ENCODE assay signal across 17 mouse cellular contexts in genomic region chr5:54019546-54019945, GRCm38 (mm10). TPM values are rescaled to one million over a fixed set of nuclear protein-coding genes. Genes with fewer than 3 reads are reported as not detected.
DNase-seq lines count a peak whose midpoint lies in the region; ATAC-seq and TF ChIP-seq lines count a peak whose summit lies in the region.
"Had no signal": no experiment of that assay in that cellular context is flagged by ENCODE, and none has a peak within 500 bp of the region (broad histone marks: within the 10 kb centered on the region; RNA-seq: fewer than 3 reads in every experiment).

No protein-coding gene starts in this region.

- no peaks in the 10 kb centered on the region for H3K79me2 ChIP-seq in CH12.LX (replicated peaks; ENCODE audit: control insufficient read depth, extremely low read depth, insufficient read depth, poor library complexity, severe bottlenecking)

- no peaks in the 10 kb centered on the region for H3K9me3 ChIP-seq in hindbrain, embryonic 13.5 days
- no peaks in the 10 kb centered on the region for H3K9me3 ChIP-seq in hindbrain, embryonic 16.5 days (ENCODE audit: control insufficient read depth, low read length)
- H3K9me3 ChIP-seq in CH12.LX (replicated peaks; ENCODE audit: low read length), result no peaks in the 10 kb centered on the region
- H3K9me3 ChIP-seq: forebrain, embryonic 15.5 days; hindbrain, embryonic 10.5 days; liver, embryonic 15.5 days had no signal

- 83% methylated on average over 4 of the region's 4 CpGs for WGBS in hindbrain, embryonic 13.5 days
- 78% methylated on average over 4 of the region's 4 CpGs for whole genome bisulfite sequencing in hindbrain, embryonic 16.5 days

- H3K4me2 ChIP-seq in hindbrain, embryonic 13.5 days, result no peak overlapping the region
- no peak overlapping the region for H3K4me2 ChIP-seq in hindbrain, embryonic 16.5 days (ENCODE audit: low read length)
- peak overlapping the region; percentile 19; the same call in 1 of the 2 replicates for H3K4me2 ChIP-seq in CH12.LX (ENCODE audit: insufficient read depth, low read depth, poor library complexity, severe bottlenecking)
- H3K4me2 ChIP-seq: forebrain, embryonic 15.5 days; liver, embryonic 15.5 days had no signal

- H3K4me3 ChIP-seq in hindbrain, embryonic 13.5 days, result no peak overlapping the region
- H3K4me3 ChIP-seq in hindbrain, embryonic 16.5 days (ENCODE audit: low read length), result no peak overlapping the region
- H3K4me3 ChIP-seq in CH12.LX (replicated peaks in 1 of 3; ENCODE audit: low read depth in 2 of 3, low read length in 2 of 3, poor library complexity in 1 of 3), result no peak overlapping the region
- H3K4me3 ChIP-seq: forebrain, embryonic 15.5 days; hindbrain, embryonic 10.5 days; liver, embryonic 15.5 days had no signal

- dilution Hi-C loops in CH12.LX (cut with MboI; ENCODE audit: extremely low pct_ligation_motif_present, extremely low pct_unique_long_range_greater_than_20kb, low sequenced_read_pairs), result no loop called here

- in situ Hi-C loops in CH12.LX (cut with MboI; ENCODE audit: low pct_ligation_motif_present, low pct_unique_long_range_greater_than_20kb, low sequenced_read_pairs), result no loop called here

- peak; percentile 40 to 42 for DNase-seq in B cell, adult 2 months
- peak; percentile 42 for DNase-seq in CH12.LX (ENCODE audit: extremely low read depth)
- no peak for DNase-seq in cerebellum, postnatal 4 days (ENCODE audit: low spot score in 2 of 2)
- no peak for DNase-seq in left cerebral cortex, postnatal 25 days (ENCODE audit: low spot score in 2 of 2)
- DNase-seq: adrenal gland, postnatal 10 days; cerebellum, postnatal 36 days; lung, postnatal 4 days; retina, postnatal 1 day; thymus, postnatal 36 days had no signal

- H3K36me3 ChIP-seq in hindbrain, embryonic 13.5 days, result no peaks in the 10 kb centered on the region
- H3K36me3 ChIP-seq in hindbrain, embryonic 16.5 days (ENCODE audit: control insufficient read depth, insufficient read depth, low read length), result no peaks in the 10 kb centered on the region
- peaks cover 0 to 2% of the 10 kb centered on the region in 2 experiments for H3K36me3 ChIP-seq in CH12.LX (replicated peaks in 1 of 2; ENCODE audit: control insufficient read depth in 1 of 2, insufficient read depth in 1 of 2, low read length in 1 of 2)
- H3K36me3 ChIP-seq: forebrain, embryonic 15.5 days; hindbrain, embryonic 10.5 days; liver, embryonic 15.5 days had no signal

- no peaks in the 10 kb centered on the region for H3K27me3 ChIP-seq in hindbrain, embryonic 13.5 days
- no peaks in the 10 kb centered on the region for H3K27me3 ChIP-seq in hindbrain, embryonic 16.5 days (replicated peaks; ENCODE audit: control insufficient read depth, insufficient read depth, low read length)
- no peaks in the 10 kb centered on the region for H3K27me3 ChIP-seq in CH12.LX (replicated peaks)
- H3K27me3 ChIP-seq: forebrain, embryonic 15.5 days; liver, embryonic 15.5 days had no signal

- TF ChIP-seq CTCF in CH12.LX (conservative IDR thresholded peaks at IDR 0.05 in 1 of 2, IDR thresholded peaks at IDR 0.05 in 1 of 2; ENCODE audit: low read depth in 2 of 2, low read length in 2 of 2), result no peak

- TF ChIP-seq POLR2A in CH12.LX (IDR thresholded peaks at IDR 0.05; ENCODE audit: low read depth, low read length), result no peak

- intact Hi-C loops in left cerebral cortex, postnatal 25 days (cut with DNase I), result no loop called here

- H3K9ac ChIP-seq in hindbrain, embryonic 13.5 days, result no peak overlapping the region
- H3K9ac ChIP-seq in hindbrain, embryonic 16.5 days (ENCODE audit: low read depth, low read length), result no peak overlapping the region
- peak overlapping the region; percentile 63; the same call in 1 of the 2 replicates for H3K9ac ChIP-seq in CH12.LX (ENCODE audit: insufficient read depth, low read depth)
- H3K9ac ChIP-seq: forebrain, embryonic 15.5 days; liver, embryonic 15.5 days had no signal

- TF ChIP-seq EP300 in CH12.LX (IDR thresholded peaks at IDR 0.05; ENCODE audit: low read length), result no peak

- H3K27ac ChIP-seq in hindbrain, embryonic 13.5 days, result peak overlapping the region; percentile 23; the same call in 1 of the 2 replicates
- H3K27ac ChIP-seq in hindbrain, embryonic 16.5 days (ENCODE audit: low read depth, low read length), result no peak overlapping the region
- H3K27ac ChIP-seq in CH12.LX (ENCODE audit: insufficient read depth, low read depth), result no peak overlapping the region
- H3K27ac ChIP-seq: forebrain, embryonic 15.5 days; hindbrain, embryonic 10.5 days; liver, embryonic 15.5 days had no signal

- ATAC-seq in hindbrain, embryonic 13.5 days (ENCODE audit: low FRiP score), result no peak
- ATAC-seq in hindbrain, embryonic 16.5 days, result no peak
- ATAC-seq in megakaryocyte, adult 5-6 weeks (ENCODE audit: poor library complexity, severe bottlenecking), result peak; percentile 92
- ATAC-seq in cerebellum, adult (ENCODE audit: insufficient number of reproducible peaks, low FRiP score, low TSS enrichment), result no peak
- ATAC-seq: forebrain, embryonic 15.5 days; intestine, postnatal 0 days had no signal

- TF ChIP-seq RAD21 in CH12.LX (IDR thresholded peaks at IDR 0.05; ENCODE audit: low read depth, low read length), result no peak

- no peaks in the 10 kb centered on the region for H3K4me1 ChIP-seq in hindbrain, embryonic 13.5 days (replicated peaks)
- H3K4me1 ChIP-seq in hindbrain, embryonic 16.5 days (ENCODE audit: control insufficient read depth, insufficient read depth, low read depth, low read length), result no peaks in the 10 kb centered on the region
- peaks cover 5 to 22% of the 10 kb centered on the region in 2 experiments; a peak in 3 of 4 replicates for H3K4me1 ChIP-seq in CH12.LX (ENCODE audit: control insufficient read depth in 1 of 2, insufficient read depth in 2 of 2)
- H3K4me1 ChIP-seq: forebrain, embryonic 15.5 days; liver, embryonic 15.5 days had no signal

TF ChIP-seq in CH12.LX, 34 proteins besides CTCF, POLR2A, EP300 and RAD21:
- TF ChIP-seq SIN3A (IDR thresholded peaks at IDR 0.05; ENCODE audit: low read length) (0 out of 2 replicates have a peak, but pooled peaks have one; percentile 29), ELF1 (IDR thresholded peaks at IDR 0.05; ENCODE audit: low read depth, low read length) (peak; percentile 42; the same call in 1 of the 2 replicates), NELFE (IDR thresholded peaks at IDR 0.05; ENCODE audit: low read depth, low read length) (0 out of 2 replicates have a peak, but pooled peaks have one; percentile 21), USF2 (conservative IDR thresholded peaks at IDR 0.05; ENCODE audit: low read depth, low read length) (no peak)

RNA-seq across cellular contexts. Expression of gene Stim2, which starts 21.2 kb away (rescaled TPM):
- polyA plus RNA-seq in hindbrain, embryonic 13.5 days (2015; fragmentation: Nextera tagmentation; extraction: Ambion mirVana), result 24.1 and 25.8 TPM in 2 replicates
- 23.0 and 26.8 TPM in 2 replicates for polyA plus RNA-seq in hindbrain, embryonic 16.5 days (2015; fragmentation: Nextera tagmentation; extraction: Ambion mirVana)
- total RNA-seq in CH12.LX (2012; rRNA removed) (12.3 and 16.8 TPM in 2 replicates), CH12.LX (2014; rRNA removed) (21.5 and 22.8 TPM in 2 replicates)
- polyA plus RNA-seq in CH12.LX (2012; ENCODE audit: insufficient read length, low read depth), result 12.3 and 18.2 TPM in 2 replicates
- total RNA-seq in megakaryocyte, adult 5-6 weeks (2015), result 31.2 and 33.7 TPM in 2 replicates
- total RNA-seq in megakaryocyte, adult 5-6 weeks (2017), result 29.2 and 35.5 TPM in 2 replicates
- total RNA-seq in left cerebral cortex, postnatal 25 days (2021), result 10 to 100 TPM; 69.1 to 69.9 TPM

Comparison
In these comparisons a context has a peak if more than half of its experiments do, and no peak if none do; other contexts are left out.
1. DNase-seq: peak in B cell, adult 2 months (2 of 2) and CH12.LX (single experiment); none in cerebellum, postnatal 4 days (0 of 2) and left cerebral cortex, postnatal 25 days (0 of 2).